Mouse (Mus musculus) lung, embryonic 16.5 days (tissue): ENCODE results near the gene Ube2l6. TPM values are rescaled to one million over a fixed set of nuclear protein-coding genes. Genes with fewer than 3 reads are reported as not detected.
A peak's percentile ranks its signal among the peaks of the same experiment; 100 is the strongest.

ENCODE experiments used
- ATAC-seq: fragments of 200-750 bp; cut with Nextera tagmentation; 2 replicates; pipeline ENCODE4 v1.8.0; 2017; ENCODE audit warnings: low read depth, mild to moderate bottlenecking, moderate library complexity
- H3K27ac ChIP-seq: fragments of 300-500 bp; sonication (generic); 2 replicates; pipeline ENCODE4 v1.5.1; 2014; ENCODE audit warnings: mild to moderate bottlenecking, control low read depth, low read length
- H3K27me3 ChIP-seq: fragments of 300-500 bp; sonication (generic); 2 replicates; pipeline ENCODE4 v1.6.1; 2014; ENCODE audit warnings: low read depth, low read length, mixed read lengths; ENCODE audit not compliant: control insufficient read depth, insufficient read depth
- H3K36me3 ChIP-seq: fragments of 300-500 bp; sonication (generic); 2 replicates; pipeline ENCODE4 v1.6.1; 2014; ENCODE audit warnings: low read length; ENCODE audit not compliant: control insufficient read depth, insufficient read depth
- H3K4me1 ChIP-seq: fragments of 300-500 bp; sonication (generic); replicated peaks from 2 replicates; pipeline ENCODE4 v1.6.1; 2014; ENCODE audit warnings: low read length, mixed read lengths; ENCODE audit not compliant: control insufficient read depth, insufficient read depth
- H3K4me2 ChIP-seq: fragments of 300-500 bp; sonication (generic); 2 replicates; pipeline ENCODE4 v1.6.1; 2014; ENCODE audit warnings: low read depth, low read length, control low read depth
- H3K4me3 ChIP-seq: fragments of 300-500 bp; sonication (generic); 2 replicates; pipeline ENCODE4 v1.5.1; 2014; ENCODE audit warnings: mild to moderate bottlenecking, low read length, control low read depth
- H3K9ac ChIP-seq: fragments of 300-500 bp; sonication (generic); 2 replicates; pipeline ENCODE4 v1.6.1; 2014; ENCODE audit warnings: low read length, control low read depth
- H3K9me3 ChIP-seq: fragments of 300-500 bp; sonication (generic); 2 replicates; pipeline ENCODE4 v1.6.1; 2016; ENCODE audit warnings: low read length; ENCODE audit not compliant: control insufficient read depth
- WGBS: fragments of 180-500 bp; shearing (Covaris S2); extraction: QIAGEN DNeasy Blood & Tissue Kit; methylation state at CpG from one replicate; pipeline ENCODE4 v1.1.7; 2014; 5-methylcytosine and 5-hydroxymethylcytosine counted together
- polyA plus RNA-seq: library from polyadenylated mRNA; unstranded; fragments of >200 nt; fragmentation: Nextera tagmentation; extraction: Ambion mirVana; gene quantifications from 2 replicates; pipeline ENCODE4 v1.2.1, GENCODE M21; 2015

Gene Ube2l6
- polyA plus RNA-seq, 1 experiment from 2014 or later = 76.0 TPM

DNA sequence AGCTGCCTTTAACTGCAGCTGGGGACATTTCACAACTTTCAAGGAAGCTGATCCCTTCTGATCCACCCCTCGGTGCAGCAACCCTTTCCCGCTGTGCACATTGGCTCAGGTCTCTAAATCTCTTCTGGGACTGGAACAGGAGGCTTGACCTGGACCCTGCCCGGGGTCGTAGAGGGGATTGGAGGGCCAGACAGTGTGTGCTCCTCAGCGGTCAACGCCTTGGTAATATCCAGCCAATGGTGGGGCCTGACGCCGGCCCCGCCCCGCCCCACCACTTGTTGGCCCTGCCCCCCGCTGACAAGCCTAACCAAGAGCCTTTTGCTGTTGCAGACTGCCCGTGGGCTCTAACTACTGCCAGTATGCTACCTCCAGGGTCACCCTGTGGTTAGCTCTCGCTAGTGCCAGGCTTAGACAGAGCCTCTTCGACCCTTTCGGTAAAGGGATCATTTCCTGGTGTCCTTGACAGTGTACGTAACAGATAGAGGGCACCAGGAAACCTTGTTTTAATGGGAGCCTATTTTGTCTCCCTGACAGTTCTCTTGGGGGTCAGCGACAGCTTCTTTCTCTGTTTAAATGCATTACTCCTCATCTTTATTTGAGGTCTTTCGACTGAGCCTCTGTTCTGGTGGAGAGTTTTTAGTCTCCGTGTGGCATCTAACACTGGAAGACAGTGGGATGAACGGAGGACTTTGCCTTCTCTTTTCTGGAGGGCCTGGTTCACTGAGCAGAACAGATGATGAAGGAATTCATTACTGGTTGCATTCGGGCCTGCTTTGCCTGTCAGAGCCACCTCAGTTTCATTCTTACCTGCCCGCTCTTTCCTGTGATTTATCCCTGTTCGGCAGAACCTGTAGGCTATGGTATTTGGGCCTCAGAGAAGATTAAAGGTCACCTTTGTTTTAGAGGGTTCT is 52.8 kb downstream of the Ube2l6 start:
- Histone ChIP-seq H3K4me3 (peak overlapping the region; percentile 34), H3K4me2 (peak overlapping the region; percentile 58), H3K4me1 (peaks cover 12% of the 10 kb centered on the region), H3K36me3 (peaks cover 4% of the 10 kb centered on the region), H3K9ac (peak overlapping the region; percentile 26; the same call in 1 of the 2 replicates), H3K27me3 (no peaks in the 10 kb centered on the region), H3K9me3 (no peaks in the 10 kb centered on the region), H3K27ac (peak overlapping the region; percentile 72)
- ATAC-seq = peak; percentile 86
- 30% methylated on average over 23 of the region's 23 CpGs for WGBS

DNA sequence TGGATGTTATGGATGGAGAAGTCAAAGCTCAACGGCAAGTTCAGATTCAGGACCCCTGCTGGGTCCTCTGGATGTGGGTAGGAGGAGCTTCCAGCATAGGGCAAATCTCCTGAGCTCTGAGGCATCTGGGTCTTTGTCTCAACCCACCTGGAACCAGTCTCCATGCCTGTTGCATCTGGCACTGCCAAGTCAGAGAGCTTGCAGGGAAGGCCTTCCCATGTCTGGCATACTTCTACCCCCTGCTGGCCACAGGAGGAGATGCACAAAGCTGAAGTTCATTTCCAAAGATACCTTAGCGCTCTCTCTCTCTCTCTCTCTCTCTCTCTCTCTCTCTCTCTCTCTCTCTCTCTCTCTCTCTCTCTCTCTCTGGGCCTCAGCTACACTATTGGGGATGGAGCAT is 57.1 kb downstream of the Ube2l6 start:
- Histone ChIP-seq H3K9ac (no peak overlapping the region), H3K27ac (no peak overlapping the region), H3K4me2 (no peak overlapping the region), H3K4me1 (peaks cover 7% of the 10 kb centered on the region; the same call in 1 of the 2 replicates), H3K36me3 (peaks cover 5% of the 10 kb centered on the region), H3K9me3 (no peaks in the 10 kb centered on the region), H3K4me3 (no peak overlapping the region), H3K27me3 (no peaks in the 10 kb centered on the region)
- no peak for ATAC-seq
- 45% methylated on average over 2 of the region's 2 CpGs for WGBS

- ATAC-seq = no peak
- Histone ChIP-seq H3K27ac (no peak overlapping the region), H3K36me3 (peaks cover 8% of the 10 kb centered on the region), H3K9me3 (no peaks in the 10 kb centered on the region), H3K4me3 (no peak overlapping the region), H3K4me2 (no peak overlapping the region), H3K4me1 (no peaks in the 10 kb centered on the region), H3K27me3 (no peaks in the 10 kb centered on the region), H3K9ac (no peak overlapping the region)
- WGBS = 85% methylated on average over 1 of the region's 1 CpGs
These were observed 59.9 kb downstream of the Ube2l6 start for GRCm38 (mm10) chr2:84858551-84858950.

Other genes with a start within 250 kb of the Ube2l6 start
- gene Ctnnd1, start 148.1 kb upstream of the Ube2l6 start, polyA plus RNA-seq = 64.3 and 68.4 TPM in 2 replicates
- 0.18 and 0.35 TPM in 2 replicates for gene Btbd18, start 139.7 kb upstream of the Ube2l6 start, polyA plus RNA-seq
- gene Selenoh, start 128.1 kb upstream of the Ube2l6 start, polyA plus RNA-seq = 315 and 316 TPM in 2 replicates
- not detected in 2 replicates for gene Gm28635, start 120.8 kb upstream of the Ube2l6 start, polyA plus RNA-seq
- 34.6 and 38.0 TPM in 2 replicates for gene Med19, start 120.4 kb upstream of the Ube2l6 start, polyA plus RNA-seq
- gene Tmx2, start 119.7 kb upstream of the Ube2l6 start, polyA plus RNA-seq = 115 and 117 TPM in 2 replicates
- gene Zdhhc5, start 83.6 kb upstream of the Ube2l6 start, polyA plus RNA-seq = 24.2 and 28.2 TPM in 2 replicates
- gene Clp1, start 71.5 kb upstream of the Ube2l6 start, polyA plus RNA-seq = 28.3 and 28.6 TPM in 2 replicates
- 5.2 and 6.9 TPM in 2 replicates for gene Ypel4, start 64.8 kb upstream of the Ube2l6 start, polyA plus RNA-seq
- 7.1 and 7.4 TPM in 2 replicates for gene Gm19426, start 55.2 kb upstream of the Ube2l6 start, polyA plus RNA-seq
- gene Serping1, start 23.4 kb upstream of the Ube2l6 start, polyA plus RNA-seq = 143 and 153 TPM in 2 replicates
- 0.70 and 0.77 TPM in 2 replicates for gene Smtnl1, start 23.8 kb downstream of the Ube2l6 start, polyA plus RNA-seq
- 36.9 and 39.3 TPM in 2 replicates for gene Timm10, start 28.2 kb downstream of the Ube2l6 start, polyA plus RNA-seq
- gene Slc43a1, start 40.0 kb downstream of the Ube2l6 start, polyA plus RNA-seq = 16.5 and 20.4 TPM in 2 replicates
- 0.16 and 0.31 TPM in 2 replicates for gene Rtn4rl2, start 87.9 kb downstream of the Ube2l6 start, polyA plus RNA-seq
- 87.3 and 92.8 TPM in 2 replicates for gene Slc43a3, start 137.8 kb downstream of the Ube2l6 start, polyA plus RNA-seq
- 0.78 TPM in 1 of 2 replicates, not detected in the other for gene Prg2, start 181.6 kb downstream of the Ube2l6 start, polyA plus RNA-seq
- gene Prg3, start 189.4 kb downstream of the Ube2l6 start, polyA plus RNA-seq = not detected in 2 replicates
- 260 and 271 TPM in 2 replicates for gene Ssrp1, start 238.4 kb downstream of the Ube2l6 start, polyA plus RNA-seq
- gene P2rx3, start 238.6 kb downstream of the Ube2l6 start, polyA plus RNA-seq = 0.55 and 0.87 TPM in 2 replicates
- 56.5 and 65.8 TPM in 2 replicates for gene Tnks1bp1, start 249.2 kb downstream of the Ube2l6 start, polyA plus RNA-seq